Mouse (Mus musculus) naive thymus-derived CD4-positive, alpha-beta T cell, adult 2 months (primary cell): ENCODE results near the gene Gadl1.

Source experiments
- DNase-seq: peaks from one replicate; pipeline ENCODE4 v3.0.0-alpha.2; 2011; ENCODE audit warnings: low read depth

The Gadl1 gene

GRCm38 (mm10) chr9:115936350-115936749 lies 27.1 kb downstream of the Gadl1 start:
- no peak for DNase-seq

GRCm38 (mm10) chr9:115937915-115938314 lies 28.7 kb downstream of the Gadl1 start:
- no peak for DNase-seq

DNA sequence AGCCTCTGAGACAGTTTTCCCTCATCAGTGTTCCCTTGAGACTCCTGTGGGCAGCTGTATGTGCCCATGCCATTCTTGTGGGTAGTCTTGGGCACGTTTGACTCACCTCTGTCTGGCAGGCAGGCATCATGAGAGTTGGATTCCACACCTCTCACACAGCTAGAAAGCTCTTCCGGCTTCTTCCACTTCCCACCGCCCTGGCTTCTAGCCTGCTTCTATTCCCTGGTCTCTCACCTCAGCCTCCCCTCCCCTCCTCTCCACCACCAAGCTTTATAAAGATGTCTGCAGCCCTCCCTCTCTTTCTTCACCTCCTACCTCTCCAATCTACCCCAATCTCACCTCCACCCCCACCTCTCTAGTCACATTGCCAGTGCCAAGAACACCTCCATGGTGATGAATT lies 30.2 kb downstream of the Gadl1 start:
- DNase-seq: no peak

GRCm38 (mm10) chr9:115941171-115941570 lies 31.9 kb downstream of the Gadl1 start:
- no peak for DNase-seq

- no peak for DNase-seq
Measured at GRCm38 (mm10) chr9:115942486-115942885, 33.2 kb downstream of the Gadl1 start.

DNA sequence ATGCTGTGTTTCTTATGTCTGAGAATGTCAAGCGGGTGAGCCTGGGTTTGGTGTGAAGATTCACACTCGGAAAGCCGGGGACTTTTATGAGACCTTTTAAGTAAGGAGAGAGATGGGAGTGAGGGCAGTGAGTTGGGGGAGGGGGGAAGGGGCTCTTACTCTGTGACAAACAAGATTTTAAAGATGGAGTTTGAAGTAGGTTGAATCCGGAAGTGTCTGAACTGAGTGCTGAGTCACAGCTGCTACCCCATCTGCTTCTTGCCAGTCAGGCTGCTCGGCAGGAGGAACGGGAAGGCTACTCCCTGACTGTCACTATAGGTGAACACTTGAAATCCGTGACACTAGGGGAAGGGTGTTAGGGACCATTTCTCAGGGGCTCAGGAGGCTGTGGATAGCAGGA lies 33.7 kb downstream of the Gadl1 start:
- DNase-seq: no peak

- no peak for DNase-seq
Measured at GRCm38 (mm10) chr9:115943577-115944320, 34.5 kb downstream of the Gadl1 start.

DNA sequence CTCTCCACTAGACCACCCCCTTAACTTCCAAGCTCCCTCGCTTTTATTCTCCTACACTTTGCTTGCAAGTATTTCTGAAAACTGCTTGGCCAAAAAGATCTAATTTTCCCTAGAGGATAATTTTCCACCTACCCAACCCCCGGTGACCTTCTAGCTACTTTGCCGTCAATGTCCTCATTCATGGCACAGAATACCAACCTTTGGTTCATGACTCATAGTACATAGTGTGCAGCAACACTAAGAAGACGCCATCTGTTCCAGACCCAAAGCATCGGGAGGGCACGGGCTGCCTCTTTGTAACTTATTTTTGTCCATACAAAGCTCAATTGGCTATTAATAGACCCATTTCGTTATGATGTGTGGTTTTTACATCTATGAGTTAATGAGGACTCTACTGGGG lies 55.8 kb downstream of the Gadl1 start:
- no peak for DNase-seq

DNA sequence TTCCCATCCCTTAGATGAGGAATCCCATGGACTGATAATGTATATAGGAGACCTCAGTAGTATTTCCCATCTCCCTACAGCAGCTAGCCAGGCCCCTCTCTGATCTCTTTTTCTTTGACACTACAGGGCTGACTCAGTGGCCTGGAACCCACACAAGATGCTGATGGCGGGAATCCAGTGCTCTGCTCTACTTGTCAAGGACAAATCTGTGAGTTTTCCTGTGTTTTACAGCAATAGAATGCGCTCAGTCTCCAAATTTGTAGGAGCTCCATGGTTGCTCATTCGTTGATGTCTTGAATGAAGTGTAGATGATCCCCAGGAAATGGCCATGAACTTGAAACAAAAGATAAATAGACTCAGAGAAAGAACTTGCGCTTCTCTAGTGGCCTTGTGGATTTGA lies 56.9 kb downstream of the Gadl1 start:
- no peak for DNase-seq

- no peak for DNase-seq
Measured at GRCm38 (mm10) chr9:115966746-115967145, 57.5 kb downstream of the Gadl1 start.

DNA sequence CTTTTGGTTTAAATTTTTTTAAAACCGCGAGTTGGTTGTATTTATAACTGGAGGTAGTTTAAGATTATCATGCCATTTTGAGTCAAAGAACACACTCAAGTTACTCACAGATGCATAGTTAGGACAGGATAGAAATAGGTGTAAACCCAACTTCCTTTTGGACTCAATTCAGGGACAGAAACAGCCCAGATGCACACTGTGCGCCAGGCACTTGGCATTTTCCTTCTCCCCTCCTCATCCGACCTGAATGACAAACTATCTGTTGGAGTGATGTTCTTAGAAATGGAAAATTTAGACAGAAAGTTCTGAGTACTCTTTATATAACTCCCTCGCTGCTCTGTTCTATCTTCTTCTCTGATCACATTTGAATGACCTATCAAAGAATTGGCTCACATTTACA lies 58.4 kb downstream of the Gadl1 start:
- no peak for DNase-seq

- DNase-seq: no peak
Measured at GRCm38 (mm10) chr9:115976901-115977300, 67.6 kb downstream of the Gadl1 start.

GRCm38 (mm10) chr9:115977598-115978240 lies 68.5 kb downstream of the Gadl1 start:
- no peak for DNase-seq

DNA sequence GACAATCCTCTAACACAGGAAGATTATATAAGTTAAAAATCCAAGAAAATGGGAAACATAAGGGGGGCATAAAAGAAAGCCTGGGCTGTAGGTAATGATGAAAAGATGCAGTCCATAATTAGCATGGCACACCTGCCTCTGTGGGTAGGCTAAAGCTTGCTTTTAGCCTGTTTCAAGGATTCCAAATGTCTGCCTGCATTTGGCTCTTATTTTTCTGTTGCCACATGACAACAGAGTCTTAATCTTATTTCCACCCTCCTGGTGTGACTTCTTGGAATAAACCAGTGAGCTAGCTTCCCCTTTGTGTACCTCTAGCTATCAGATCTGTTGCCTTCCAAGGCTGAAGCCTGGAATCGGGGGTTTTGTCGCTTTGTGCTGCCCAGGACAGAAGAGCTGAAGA lies 69.2 kb downstream of the Gadl1 start:
- no peak for DNase-seq

GRCm38 (mm10) chr9:115990661-115991060 lies 81.4 kb downstream of the Gadl1 start:
- DNase-seq: peak; percentile 30

DNA sequence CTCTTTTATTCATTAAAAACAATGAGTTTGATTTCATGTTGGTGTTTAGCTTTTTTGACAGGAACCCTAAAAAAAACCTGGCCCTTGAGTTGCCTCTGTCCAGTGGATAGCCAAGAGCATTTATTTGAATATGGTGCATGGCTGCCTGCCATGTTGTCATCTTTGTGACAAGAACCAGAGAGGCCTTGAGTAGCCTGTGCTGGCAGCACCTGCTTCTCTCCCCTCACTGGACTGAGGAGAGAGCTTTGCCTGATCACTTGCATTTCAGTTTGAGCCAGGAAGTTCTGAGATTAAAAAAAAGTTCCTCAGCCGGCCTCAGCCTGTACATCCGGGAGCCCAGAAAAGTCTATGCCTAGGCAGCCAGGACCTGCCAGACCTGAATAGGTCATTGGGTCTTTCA lies 85.5 kb downstream of the Gadl1 start:
- DNase-seq: no peak

DNA sequence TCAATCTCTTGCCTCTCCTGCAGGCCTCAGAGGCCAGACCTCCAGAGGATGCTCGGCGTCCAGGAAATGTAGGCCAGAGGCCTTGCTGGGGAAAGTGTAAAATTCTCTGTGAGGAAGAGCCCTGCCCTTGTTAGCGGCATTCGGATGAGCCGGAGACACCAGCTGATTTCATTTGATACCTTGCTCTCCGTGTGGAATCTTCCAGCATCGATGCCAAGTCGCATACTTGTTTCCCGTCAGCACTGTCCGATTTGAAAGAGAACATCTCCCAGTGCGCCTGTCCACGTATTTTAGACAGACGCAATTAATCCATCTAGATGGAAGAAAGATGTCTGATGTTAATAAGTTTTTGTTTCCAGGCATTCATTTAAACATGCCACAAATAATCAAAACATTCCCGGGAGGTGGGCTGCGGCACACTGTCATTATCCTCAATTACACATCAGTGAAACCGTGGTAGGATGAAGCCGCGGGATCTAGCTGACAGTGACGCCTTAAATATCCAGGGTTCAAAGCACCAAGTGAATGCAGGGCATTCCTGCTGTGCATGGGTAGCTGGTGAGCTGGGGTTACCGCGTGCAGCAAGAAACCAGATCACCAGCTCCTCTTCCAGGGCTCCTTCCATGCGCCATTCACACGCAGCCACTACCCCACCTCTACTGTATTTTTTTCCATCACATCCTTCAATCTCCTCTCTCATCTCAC lies 86.8 kb downstream of the Gadl1 start:
- DNase-seq: no peak

GRCm38 (mm10) chr9:115998383-115998782 lies 89.1 kb downstream of the Gadl1 start:
- DNase-seq: no peak

- peak; percentile 63 for DNase-seq
Measured at GRCm38 (mm10) chr9:115999361-115999990, 90.2 kb downstream of the Gadl1 start.

GRCm38 (mm10) chr9:116013911-116014310 lies 104.7 kb downstream of the Gadl1 start:
- no peak for DNase-seq

DNA sequence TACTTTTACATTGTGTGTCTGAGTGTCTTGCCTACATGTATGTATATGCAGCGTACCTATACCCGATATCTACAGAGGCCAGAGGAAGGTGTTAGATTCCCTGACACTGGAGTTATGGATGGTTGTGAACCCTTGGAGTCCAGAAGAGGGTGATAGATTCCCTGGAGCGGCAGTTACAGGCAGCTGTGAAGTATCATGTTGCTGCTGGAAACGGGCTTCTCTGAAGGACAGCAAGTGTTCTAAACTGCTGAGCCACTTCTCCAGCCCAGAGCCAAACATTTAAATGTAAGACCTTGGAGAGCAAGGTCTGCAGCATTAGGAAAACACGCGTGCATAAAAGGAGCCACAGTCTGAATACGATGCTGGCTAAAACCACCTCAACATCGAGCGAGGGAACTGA lies 107.0 kb downstream of the Gadl1 start:
- DNase-seq: no peak

GRCm38 (mm10) chr9:116017091-116017490 lies 107.8 kb downstream of the Gadl1 start:
- no peak for DNase-seq

DNA sequence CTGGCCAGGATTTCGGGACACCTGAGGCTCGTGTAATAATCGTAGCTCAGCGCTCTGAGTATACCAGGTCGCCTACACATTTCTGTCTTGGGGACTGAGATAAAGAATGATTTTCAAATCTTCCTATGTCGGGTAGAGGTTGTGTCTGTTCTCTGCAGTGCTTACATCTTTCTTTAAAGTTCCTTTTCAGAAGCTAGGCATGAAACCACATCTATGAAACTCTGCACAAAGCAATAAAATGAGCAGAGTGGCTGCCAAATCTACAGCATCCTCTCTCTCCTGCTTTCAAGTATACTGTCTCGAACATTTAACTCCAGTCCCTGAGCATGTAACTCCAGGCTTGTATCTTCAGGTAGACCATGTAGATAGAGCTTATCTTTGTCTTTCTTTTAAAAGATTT lies 109.3 kb downstream of the Gadl1 start:
- DNase-seq: peak; percentile 80
